Mouse (Mus musculus): ENCODE data around the gene Dgkb. TPM values are rescaled to one million over a fixed set of nuclear protein-coding genes. Genes with fewer than 3 reads are reported as not detected.

Dgkb gene
- polyA plus RNA-seq, 1 experiment from 2014 or later: 3.3 TPM

GRCm38 (mm10) chr12:37888591-37888990, 71.1 kb downstream of the Dgkb start:
- Histone ChIP-seq H3K4me3 (no peak overlapping the region), H3K4me1 (replicated peaks) (no peaks in the 10 kb centered on the region), H3K9ac (no peak overlapping the region), H3K27ac (no peak overlapping the region), H3K9me3 (no peaks in the 10 kb centered on the region), H3K4me2 (no peak overlapping the region), H3K27me3 (no peaks in the 10 kb centered on the region), H3K36me3 (no peaks in the 10 kb centered on the region)
- no peak for ATAC-seq (ENCODE audit: low FRiP score)

DNA sequence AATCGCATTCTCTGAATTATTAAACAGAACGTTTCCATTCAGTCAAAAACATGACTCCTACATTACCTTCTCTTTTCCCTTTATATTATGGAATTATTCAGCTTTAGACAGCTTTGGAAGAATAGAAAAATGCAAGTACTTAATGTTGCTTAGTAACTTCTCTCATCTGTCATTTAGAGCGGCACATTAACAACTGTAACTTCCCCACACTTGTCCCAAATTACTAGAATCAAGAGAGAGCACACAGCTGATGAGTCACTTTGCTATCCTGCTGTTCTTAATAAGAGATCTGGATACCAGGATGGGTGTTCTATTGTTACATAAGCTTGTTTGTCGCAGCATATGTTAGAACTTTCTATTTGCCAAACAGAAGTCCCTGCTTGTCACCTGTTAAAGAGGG, 71.9 kb downstream of the Dgkb start:
- H3K36me3 ChIP-seq: no peaks in the 10 kb centered on the region
- ATAC-seq (ENCODE audit: low FRiP score): no peak
- WGBS: 69% methylated on average over 4 of the region's 4 CpGs
- H3K27me3 ChIP-seq: no peaks in the 10 kb centered on the region
- H3K9ac ChIP-seq: no peak overlapping the region
- H3K4me1 ChIP-seq (replicated peaks): no peaks in the 10 kb centered on the region
- no peak overlapping the region for H3K4me3 ChIP-seq
- no peak overlapping the region for H3K4me2 ChIP-seq
- H3K9me3 ChIP-seq: no peaks in the 10 kb centered on the region
- H3K27ac ChIP-seq: no peak overlapping the region

DNA sequence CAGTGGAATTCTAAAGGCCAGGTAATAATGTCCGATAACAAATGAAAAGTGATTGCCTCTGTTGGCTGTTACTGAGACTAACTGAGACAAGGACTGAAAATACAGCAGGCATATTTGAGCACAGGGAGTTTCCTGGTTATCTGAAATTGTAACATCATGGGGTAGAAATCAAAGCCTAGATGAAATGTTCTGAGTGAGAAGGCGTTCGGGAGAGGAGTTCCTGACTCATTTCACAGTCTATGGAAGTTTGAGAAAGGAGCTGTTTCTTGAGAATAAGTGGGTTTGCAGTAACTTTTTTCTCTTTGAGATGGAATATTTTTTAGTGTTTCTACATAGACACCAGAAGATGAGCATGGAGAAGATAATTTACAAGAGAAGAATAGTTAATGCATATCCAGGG, 73.8 kb downstream of the Dgkb start:
- Histone ChIP-seq H3K36me3 (no peaks in the 10 kb centered on the region), H3K9ac (no peak overlapping the region), H3K9me3 (no peaks in the 10 kb centered on the region), H3K4me2 (no peak overlapping the region), H3K4me1 (replicated peaks) (no peaks in the 10 kb centered on the region), H3K4me3 (no peak overlapping the region), H3K27me3 (no peaks in the 10 kb centered on the region), H3K27ac (no peak overlapping the region)
- no peak for ATAC-seq (ENCODE audit: low FRiP score)
- WGBS: 93% methylated on average over 3 of the region's 3 CpGs

GRCm38 (mm10) chr12:37942163-37942562, 124.6 kb downstream of the Dgkb start:
- no peak overlapping the region for H3K4me2 ChIP-seq
- no peak overlapping the region for H3K9ac ChIP-seq
- no peaks in the 10 kb centered on the region for H3K36me3 ChIP-seq
- H3K27me3 ChIP-seq: no peaks in the 10 kb centered on the region
- H3K27ac ChIP-seq: no peak overlapping the region
- no peak overlapping the region for H3K4me3 ChIP-seq
- no peaks in the 10 kb centered on the region for H3K9me3 ChIP-seq
- WGBS: 97% methylated on average over 2 of the region's 2 CpGs
- no peaks in the 10 kb centered on the region for H3K4me1 ChIP-seq (replicated peaks)
- no peak for ATAC-seq (ENCODE audit: low FRiP score)

DNA sequence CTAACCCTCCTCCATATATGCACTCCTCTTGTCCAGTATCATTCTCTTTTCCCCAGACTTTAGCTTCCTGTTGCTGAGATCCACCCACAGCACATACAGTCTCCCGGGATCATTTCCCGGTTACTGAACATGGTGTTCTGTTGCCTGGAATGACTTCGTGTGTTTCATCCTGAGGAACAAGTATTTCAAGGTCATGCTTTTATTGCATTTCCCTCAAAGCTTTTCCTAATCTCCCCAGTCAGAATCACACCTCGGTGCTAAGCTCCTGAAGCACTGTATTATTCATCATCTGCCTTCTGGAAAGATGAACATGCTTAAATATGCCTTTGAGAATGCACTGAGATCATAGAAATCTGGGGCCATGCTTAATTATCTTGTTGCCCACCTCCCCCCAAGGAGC, 138.7 kb downstream of the Dgkb start:
- no peak overlapping the region for H3K9ac ChIP-seq
- H3K4me2 ChIP-seq: no peak overlapping the region
- no peak overlapping the region for H3K4me3 ChIP-seq
- peaks cover 5% of the 10 kb centered on the region for H3K9me3 ChIP-seq
- ATAC-seq (ENCODE audit: low FRiP score): no peak
- 86% methylated on average over 4 of the region's 4 CpGs for WGBS
- no peaks in the 10 kb centered on the region for H3K36me3 ChIP-seq
- no peaks in the 10 kb centered on the region for H3K4me1 ChIP-seq (replicated peaks)
- H3K27me3 ChIP-seq: no peaks in the 10 kb centered on the region
- H3K27ac ChIP-seq: no peak overlapping the region

- Histone ChIP-seq H3K4me1 (replicated peaks) (no peaks in the 10 kb centered on the region), H3K36me3 (no peaks in the 10 kb centered on the region), H3K27me3 (no peaks in the 10 kb centered on the region), H3K9me3 (no peaks in the 10 kb centered on the region), H3K4me2 (no peak overlapping the region), H3K27ac (no peak overlapping the region), H3K9ac (no peak overlapping the region), H3K4me3 (no peak overlapping the region)
- WGBS: 85% methylated on average over 1 of the region's 1 CpGs
- ATAC-seq (ENCODE audit: low FRiP score): no peak
Observed at GRCm38 (mm10) chr12:37971482-37971881, 154.0 kb downstream of the Dgkb start.

- H3K4me2 ChIP-seq: no peak overlapping the region
- 51% methylated on average over 2 of the region's 2 CpGs for WGBS
- no peaks in the 10 kb centered on the region for H3K9me3 ChIP-seq
- H3K4me3 ChIP-seq: no peak overlapping the region
- H3K27ac ChIP-seq: no peak overlapping the region
- ATAC-seq (ENCODE audit: low FRiP score): no peak
- no peaks in the 10 kb centered on the region for H3K4me1 ChIP-seq (replicated peaks)
- no peak overlapping the region for H3K9ac ChIP-seq
- no peaks in the 10 kb centered on the region for H3K36me3 ChIP-seq
- H3K27me3 ChIP-seq: no peaks in the 10 kb centered on the region
Observed at GRCm38 (mm10) chr12:37978498-37979187, 161.1 kb downstream of the Dgkb start.

- Histone ChIP-seq H3K27me3 (no peaks in the 10 kb centered on the region), H3K9me3 (no peaks in the 10 kb centered on the region), H3K9ac (no peak overlapping the region), H3K36me3 (no peaks in the 10 kb centered on the region), H3K4me3 (no peak overlapping the region), H3K4me1 (replicated peaks) (no peaks in the 10 kb centered on the region), H3K4me2 (no peak overlapping the region), H3K27ac (no peak overlapping the region)
- no peak for ATAC-seq (ENCODE audit: low FRiP score)
- 70% methylated on average over 1 of the region's 1 CpGs for WGBS
Observed at GRCm38 (mm10) chr12:37985352-37985751, 167.8 kb downstream of the Dgkb start.

DNA sequence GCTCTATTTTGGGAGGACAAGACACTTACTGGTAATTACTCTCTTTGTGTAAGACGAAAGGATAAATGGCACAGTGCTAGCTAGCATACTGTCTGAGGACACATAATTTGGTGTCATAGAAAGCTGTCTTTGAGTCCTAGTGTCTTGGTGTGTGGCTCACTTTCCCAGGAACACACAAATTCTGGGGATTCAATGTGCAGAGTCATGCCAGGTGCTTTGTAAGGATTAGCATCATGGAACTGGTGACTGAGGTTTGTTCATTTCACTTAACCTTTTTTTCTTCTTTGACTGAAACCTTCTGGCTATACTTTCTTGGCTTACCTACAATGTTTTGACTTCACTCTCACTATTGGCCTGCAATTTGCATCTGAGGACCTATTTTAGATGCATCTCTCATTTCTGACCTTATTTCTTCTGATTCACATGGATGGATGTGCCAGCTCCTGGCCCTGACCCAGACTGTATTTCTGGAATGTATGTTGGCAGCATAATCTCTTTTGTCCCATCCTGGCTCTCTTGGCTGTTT, 170.6 kb downstream of the Dgkb start:
- no peak overlapping the region for H3K27ac ChIP-seq
- H3K27me3 ChIP-seq: no peaks in the 10 kb centered on the region
- 60% methylated on average over 1 of the region's 1 CpGs for WGBS
- H3K4me2 ChIP-seq: no peak overlapping the region
- no peak overlapping the region for H3K4me3 ChIP-seq
- H3K36me3 ChIP-seq: no peaks in the 10 kb centered on the region
- H3K9me3 ChIP-seq: no peaks in the 10 kb centered on the region
- no peak overlapping the region for H3K9ac ChIP-seq
- no peaks in the 10 kb centered on the region for H3K4me1 ChIP-seq (replicated peaks)
- ATAC-seq (ENCODE audit: low FRiP score): no peak

- Histone ChIP-seq H3K36me3 (no peaks in the 10 kb centered on the region), H3K9me3 (no peaks in the 10 kb centered on the region), H3K27ac (no peak overlapping the region), H3K4me3 (no peak overlapping the region), H3K4me1 (replicated peaks) (no peaks in the 10 kb centered on the region), H3K27me3 (no peaks in the 10 kb centered on the region), H3K4me2 (no peak overlapping the region), H3K9ac (no peak overlapping the region)
- 83% methylated on average over 1 of the region's 1 CpGs for WGBS
- no peak for ATAC-seq (ENCODE audit: low FRiP score)
Observed at GRCm38 (mm10) chr12:37993221-37993620, 175.7 kb downstream of the Dgkb start.

DNA sequence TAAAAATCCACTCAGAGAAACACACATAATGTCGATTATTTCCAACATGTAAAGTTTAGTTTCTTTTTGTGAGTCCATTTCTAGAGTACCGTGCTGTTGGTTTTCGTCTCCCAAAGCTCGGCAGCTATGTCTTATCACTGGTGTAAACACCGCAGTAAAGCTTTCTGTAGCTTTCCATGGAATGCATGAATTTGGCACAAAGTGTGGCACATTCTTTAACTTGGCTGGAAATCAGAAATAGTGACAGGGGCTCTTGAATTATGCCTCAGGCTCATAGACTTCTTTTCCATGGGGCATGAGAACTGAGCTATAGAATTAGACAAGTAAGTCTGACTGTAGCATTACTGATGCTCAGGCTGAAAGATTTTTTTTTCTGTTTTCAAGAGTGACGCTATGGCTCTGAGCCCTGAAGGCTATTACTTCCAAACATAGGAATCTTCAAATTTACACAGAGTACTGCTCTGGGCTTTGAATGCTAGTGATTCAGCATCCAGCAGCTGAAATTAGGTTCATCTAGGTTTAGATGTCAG, 179.0 kb downstream of the Dgkb start:
- H3K27ac ChIP-seq: no peak overlapping the region
- H3K4me1 ChIP-seq (replicated peaks): no peaks in the 10 kb centered on the region
- H3K9me3 ChIP-seq: no peaks in the 10 kb centered on the region
- 92% methylated on average over 6 of the region's 6 CpGs for WGBS
- no peaks in the 10 kb centered on the region for H3K27me3 ChIP-seq
- no peak overlapping the region for H3K9ac ChIP-seq
- ATAC-seq (ENCODE audit: low FRiP score): no peak
- H3K4me3 ChIP-seq: no peak overlapping the region
- no peaks in the 10 kb centered on the region for H3K36me3 ChIP-seq
- no peak overlapping the region for H3K4me2 ChIP-seq

GRCm38 (mm10) chr12:38017674-38018073, 200.1 kb downstream of the Dgkb start:
- Histone ChIP-seq H3K9ac (no peak overlapping the region), H3K4me2 (no peak overlapping the region), H3K4me3 (no peak overlapping the region), H3K27me3 (no peaks in the 10 kb centered on the region), H3K27ac (no peak overlapping the region), H3K4me1 (replicated peaks) (no peaks in the 10 kb centered on the region), H3K36me3 (no peaks in the 10 kb centered on the region), H3K9me3 (no peaks in the 10 kb centered on the region)
- 94% methylated on average over 4 of the region's 4 CpGs for WGBS
- ATAC-seq (ENCODE audit: low FRiP score): no peak

DNA sequence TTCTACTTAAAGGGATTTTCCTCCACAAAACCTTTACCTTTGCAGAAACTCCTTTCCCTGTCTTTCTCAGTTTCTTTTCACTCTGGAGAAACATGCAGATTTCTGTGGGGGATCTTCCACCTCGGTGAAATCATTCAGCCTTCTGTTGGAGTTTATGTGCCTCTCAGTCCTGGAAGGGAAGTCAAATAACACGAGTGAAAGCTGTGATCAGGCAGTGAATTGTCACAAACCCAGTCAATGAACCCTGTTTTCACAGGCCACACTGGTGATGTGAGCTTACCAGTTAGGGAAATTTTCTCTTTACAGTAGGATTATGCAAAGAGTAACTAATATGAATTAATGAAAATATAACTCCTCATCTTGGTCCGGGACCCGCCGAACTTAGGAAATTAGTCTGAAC, 229.7 kb downstream of the Dgkb start:
- Histone ChIP-seq H3K9me3 (no peaks in the 10 kb centered on the region), H3K9ac (no peak overlapping the region), H3K4me3 (no peak overlapping the region), H3K4me2 (no peak overlapping the region), H3K27ac (no peak overlapping the region), H3K36me3 (no peaks in the 10 kb centered on the region), H3K27me3 (no peaks in the 10 kb centered on the region), H3K4me1 (replicated peaks) (no peaks in the 10 kb centered on the region)
- 91% methylated on average over 5 of the region's 5 CpGs for WGBS
- ATAC-seq (ENCODE audit: low FRiP score): no peak
